Mouse (Mus musculus) forebrain, embryonic 14.5 days (tissue): ENCODE data around the gene Plekhh1. TPM values are rescaled to one million over a fixed set of nuclear protein-coding genes. Genes with fewer than 3 reads are reported as not detected.

Experiments
- ATAC-seq: fragments of 200-750 bp; cut with Nextera tagmentation; 2 replicates; pipeline ENCODE4 v1.8.0; 2017; ENCODE audit warnings: mild to moderate bottlenecking, moderate library complexity
- DNase-seq: peaks from one replicate; pipeline ENCODE4 v3.0.0-alpha.2; 2015; ENCODE audit warnings: low spot score
- H3K27ac ChIP-seq: fragments of 300-500 bp; sonication (generic); 2 replicates; pipeline ENCODE4 v1.5.1; 2014; ENCODE audit warnings: low read depth, mild to moderate bottlenecking, control low read depth, low read length, moderate library complexity
- H3K27me3 ChIP-seq: fragments of 300-500 bp; sonication (generic); replicated peaks from 2 replicates; pipeline ENCODE4 v1.6.1; 2014; ENCODE audit warnings: low read length, control low read depth, mixed read lengths; ENCODE audit not compliant: control insufficient read depth, insufficient read depth
- H3K36me3 ChIP-seq: fragments of 300-500 bp; sonication (generic); 2 replicates; pipeline ENCODE4 v1.6.1; 2014; ENCODE audit warnings: low read length, control low read depth; ENCODE audit not compliant: control insufficient read depth, insufficient read depth
- H3K4me1 ChIP-seq: fragments of 300-500 bp; sonication (generic); 2 replicates; pipeline ENCODE4 v1.6.1; 2014; ENCODE audit warnings: antibody characterized with exemption, low read length, control low read depth; ENCODE audit not compliant: control insufficient read depth, insufficient read depth
- H3K4me2 ChIP-seq: fragments of 300-500 bp; sonication (generic); 2 replicates; pipeline ENCODE4 v1.6.1; 2014; ENCODE audit warnings: mild to moderate bottlenecking, control low read depth, low read length
- H3K4me3 ChIP-seq: fragments of 300-500 bp; sonication (generic); 2 replicates; pipeline ENCODE4 v1.5.1; 2014; ENCODE audit warnings: low read depth, low read length, control low read depth
- H3K9ac ChIP-seq: fragments of 300-500 bp; sonication (generic); 2 replicates; pipeline ENCODE4 v1.6.1; 2014; ENCODE audit warnings: mild to moderate bottlenecking, low read length, control low read depth, moderate library complexity
- H3K9me3 ChIP-seq: fragments of 300-500 bp; sonication (generic); replicated peaks from 2 replicates; pipeline ENCODE4 v1.6.1; 2016; ENCODE audit warnings: low read length, control low read depth, mixed read lengths; ENCODE audit not compliant: control insufficient read depth
- WGBS: fragments of 180-500 bp; shearing (Covaris S2); extraction: QIAGEN DNeasy Blood & Tissue Kit; methylation state at CpG from one replicate; pipeline ENCODE4 v1.1.7; 2014; 5-methylcytosine and 5-hydroxymethylcytosine counted together
- polyA plus RNA-seq: library from polyadenylated mRNA; unstranded; fragments of >200 nt; fragmentation: Nextera tagmentation; extraction: Ambion mirVana; gene quantifications from 2 replicates; pipeline ENCODE4 v1.2.1, GENCODE M21; 2014

The Plekhh1 gene
- polyA plus RNA-seq, 1 experiment from 2014 or later = 1.3 TPM

DNA sequence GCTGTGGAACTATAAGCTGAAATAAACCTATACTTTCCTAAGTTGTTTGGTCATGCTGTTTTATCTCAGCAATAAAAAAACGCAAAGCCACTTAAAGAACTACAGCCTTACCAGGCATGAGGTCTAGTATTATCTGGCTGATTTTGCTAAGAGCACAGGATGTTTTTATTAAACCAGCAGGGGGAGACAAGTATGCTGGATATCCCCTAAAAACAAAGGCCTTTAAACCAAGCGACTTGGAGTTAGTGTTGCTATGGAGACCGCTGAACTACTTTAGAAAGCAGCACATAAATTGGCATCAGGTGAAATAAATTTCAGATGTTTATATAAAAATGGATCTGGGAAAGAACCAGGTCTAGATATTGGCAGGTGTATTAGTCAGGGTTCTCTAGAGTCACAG lies 93.9 kb downstream of the Plekhh1 start:
- no peak for ATAC-seq
- Histone ChIP-seq H3K27ac (no peak overlapping the region), H3K4me3 (no peak overlapping the region), H3K9ac (no peak overlapping the region), H3K27me3 (no peaks in the 10 kb centered on the region), H3K36me3 (no peaks in the 10 kb centered on the region), H3K4me1 (no peaks in the 10 kb centered on the region), H3K4me2 (no peak overlapping the region), H3K9me3 (no peaks in the 10 kb centered on the region)
- DNase-seq = peak; percentile 80
- WGBS = 31% methylated on average over 3 of the region's 3 CpGs

DNA sequence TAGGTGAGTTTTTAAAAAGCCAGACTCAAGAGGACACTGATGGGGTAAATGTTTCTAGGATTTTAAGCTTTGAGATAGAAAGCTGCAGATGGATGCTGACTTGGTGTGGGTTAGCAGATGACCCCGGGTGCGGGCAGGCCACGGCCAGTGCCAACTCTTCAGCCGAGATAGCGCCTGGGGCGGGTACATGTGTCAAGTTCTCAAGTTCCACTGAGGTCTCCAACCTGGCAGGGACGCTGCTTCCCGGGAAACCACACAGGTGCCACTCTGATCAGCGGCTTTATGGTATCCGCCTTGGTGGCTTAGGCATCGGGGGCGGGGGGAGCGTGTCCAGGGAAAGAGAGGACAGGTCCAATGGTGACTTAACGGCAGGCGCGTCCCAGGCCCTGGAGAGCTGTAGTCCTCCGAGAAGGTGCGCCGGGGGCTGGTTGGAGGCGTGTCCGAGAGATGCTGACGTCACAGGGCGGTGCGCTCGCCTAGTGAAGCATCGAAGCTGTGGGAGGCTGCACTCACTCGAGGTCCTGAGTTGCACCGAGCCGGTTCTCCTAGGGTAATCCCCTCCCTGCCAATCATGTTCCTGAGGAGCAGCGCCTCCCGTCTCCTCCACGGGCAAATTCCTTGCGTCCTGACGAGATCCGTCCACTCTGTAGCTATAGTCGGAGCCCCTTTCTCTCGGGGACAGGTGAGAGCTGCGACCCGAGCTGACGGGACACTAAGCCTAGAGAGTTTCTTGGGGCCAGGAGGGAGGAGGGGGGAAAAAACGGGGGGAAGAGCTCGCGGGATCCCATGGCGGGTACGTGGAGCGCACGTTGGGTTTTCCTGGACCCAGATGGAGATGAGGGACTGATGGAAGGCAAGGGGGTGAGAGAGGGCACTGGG lies 101.6 kb downstream of the Plekhh1 start, which contains the start of gene Arg2:
Gene Arg2, plus strand, starts transcription at position 479 of the 879 bp plus-strand sequence.
- Histone ChIP-seq H3K4me3 (peak within 1 kb of the TSS; percentile 44), H3K27ac (no peak within 1 kb of the TSS), H3K4me1 (peaks cover 4% of the 10 kb centered on the region; the same call in 1 of the 2 replicates), H3K4me2 (peak within 1 kb of the TSS; percentile 83), H3K9me3 (no peaks in the 10 kb centered on the region), H3K27me3 (peaks cover 23% of the 10 kb centered on the region), H3K9ac (peak within 1 kb of the TSS; percentile 51), H3K36me3 (no peaks in the 10 kb centered on the region)
- DNase-seq = peak; percentile 87
- ATAC-seq = peak; percentile 99
- WGBS = 1% methylated on average over 46 of the region's 47 CpGs

Other genes with a start within 250 kb of the Plekhh1 start
- gene Atp6v1d, start 167.5 kb upstream of the Plekhh1 start, polyA plus RNA-seq = 126 and 128 TPM in 2 replicates
- 183 and 188 TPM in 2 replicates for gene Eif2s1, start 167.3 kb upstream of the Plekhh1 start, polyA plus RNA-seq
- gene Plek2, start 122.2 kb upstream of the Plekhh1 start, polyA plus RNA-seq = 0.77 and 1.2 TPM in 2 replicates
- gene Tmem229b, start 21.5 kb upstream of the Plekhh1 start, polyA plus RNA-seq = 37.7 and 45.5 TPM in 2 replicates
- gene Pigh, start 60.5 kb downstream of the Plekhh1 start, polyA plus RNA-seq = 18.1 and 19.1 TPM in 2 replicates
- gene Arg2, start 101.6 kb downstream of the Plekhh1 start, polyA plus RNA-seq = 19.9 and 20.7 TPM in 2 replicates
- gene Vti1b, start 143.5 kb downstream of the Plekhh1 start, polyA plus RNA-seq = 133 and 149 TPM in 2 replicates
- 35.9 and 41.2 TPM in 2 replicates for gene Rdh11, start 163.1 kb downstream of the Plekhh1 start, polyA plus RNA-seq
- 0.89 and 1.0 TPM in 2 replicates for gene Rdh12, start 179.8 kb downstream of the Plekhh1 start, polyA plus RNA-seq